Mouse (Mus musculus): ENCODE measurements around the gene Wdfy3. TPM values are rescaled to one million over a fixed set of nuclear protein-coding genes. Genes with fewer than 3 reads are reported as not detected.

Wdfy3 gene
- polyA plus RNA-seq, 1 experiment from 2014 or later, result 20.1 TPM

GRCm38 (mm10) chr5:101825111-101825911 is 244.4 kb downstream of the Wdfy3 start:
- no peak overlapping the region for H3K4me3 ChIP-seq (ENCODE audit: low read length)
- H3K27me3 ChIP-seq (ENCODE audit: insufficient read depth, low read length), result no peaks in the 10 kb centered on the region
- H3K4me1 ChIP-seq (ENCODE audit: insufficient read depth, low read length), result peaks cover 29% of the 10 kb centered on the region
- no peak for ATAC-seq (ENCODE audit: low FRiP score, low TSS enrichment)
- H3K9ac ChIP-seq (replicated peaks; ENCODE audit: low read length), result no peak overlapping the region
- WGBS, result 46% methylated on average over 13 of the region's 13 CpGs
- no peak overlapping the region for H3K4me2 ChIP-seq (replicated peaks; ENCODE audit: low read depth, low read length)
- H3K36me3 ChIP-seq (ENCODE audit: insufficient read depth, low read length), result no peaks in the 10 kb centered on the region
- H3K9me3 ChIP-seq (ENCODE audit: low read length), result no peaks in the 10 kb centered on the region
- H3K27ac ChIP-seq (ENCODE audit: low read length), result 0 out of 2 replicates have a peak overlapping the region, but pooled peaks have one; percentile 45

- ATAC-seq (ENCODE audit: low FRiP score, low TSS enrichment), result no peak
- Histone ChIP-seq H3K27ac (ENCODE audit: low read length) (peak overlapping the region; percentile 91), H3K27me3 (ENCODE audit: insufficient read depth, low read length) (no peaks in the 10 kb centered on the region), H3K9me3 (ENCODE audit: low read length) (no peaks in the 10 kb centered on the region), H3K4me2 (replicated peaks; ENCODE audit: low read depth, low read length) (no peak overlapping the region), H3K4me3 (ENCODE audit: low read length) (no peak overlapping the region), H3K9ac (replicated peaks; ENCODE audit: low read length) (no peak overlapping the region), H3K36me3 (ENCODE audit: insufficient read depth, low read length) (no peaks in the 10 kb centered on the region), H3K4me1 (ENCODE audit: insufficient read depth, low read length) (peaks cover 41% of the 10 kb centered on the region)
- WGBS, result 41% methylated on average over 6 of the region's 6 CpGs
Measured at GRCm38 (mm10) chr5:101822311-101822670, 247.4 kb downstream of the Wdfy3 start.

- Histone ChIP-seq H3K9me3 (ENCODE audit: low read length) (no peaks in the 10 kb centered on the region), H3K9ac (replicated peaks; ENCODE audit: low read length) (no peak overlapping the region), H3K27me3 (ENCODE audit: insufficient read depth, low read length) (no peaks in the 10 kb centered on the region), H3K4me3 (ENCODE audit: low read length) (no peak overlapping the region), H3K36me3 (ENCODE audit: insufficient read depth, low read length) (no peaks in the 10 kb centered on the region), H3K4me2 (replicated peaks; ENCODE audit: low read depth, low read length) (no peak overlapping the region), H3K4me1 (ENCODE audit: insufficient read depth, low read length) (peaks cover 40% of the 10 kb centered on the region), H3K27ac (ENCODE audit: low read length) (peak overlapping the region; percentile 91)
- WGBS, result 53% methylated on average over 17 of the region's 17 CpGs
- peak; percentile 85 for ATAC-seq (ENCODE audit: low FRiP score, low TSS enrichment)
Measured at GRCm38 (mm10) chr5:101821491-101822310, 248.0 kb downstream of the Wdfy3 start.

- Histone ChIP-seq H3K27ac (ENCODE audit: low read length) (peak overlapping the region; percentile 91), H3K4me1 (ENCODE audit: insufficient read depth, low read length) (peaks cover 46% of the 10 kb centered on the region), H3K36me3 (ENCODE audit: insufficient read depth, low read length) (no peaks in the 10 kb centered on the region), H3K27me3 (ENCODE audit: insufficient read depth, low read length) (no peaks in the 10 kb centered on the region), H3K4me3 (ENCODE audit: low read length) (no peak overlapping the region), H3K9me3 (ENCODE audit: low read length) (no peaks in the 10 kb centered on the region), H3K9ac (replicated peaks; ENCODE audit: low read length) (no peak overlapping the region), H3K4me2 (replicated peaks; ENCODE audit: low read depth, low read length) (no peak overlapping the region)
- WGBS, result 50% methylated on average over 8 of the region's 8 CpGs
- peak; percentile 37 for ATAC-seq (ENCODE audit: low FRiP score, low TSS enrichment)
Measured at GRCm38 (mm10) chr5:101821052-101821451, 248.7 kb downstream of the Wdfy3 start.

GRCm38 (mm10) chr5:101819844-101820243 is 249.9 kb downstream of the Wdfy3 start:
- Histone ChIP-seq H3K9ac (replicated peaks; ENCODE audit: low read length) (0 out of 2 replicates have a peak overlapping the region, but pooled peaks have one; percentile 13), H3K4me3 (ENCODE audit: low read length) (no peak overlapping the region), H3K27ac (ENCODE audit: low read length) (peak overlapping the region; percentile 91), H3K4me2 (replicated peaks; ENCODE audit: low read depth, low read length) (no peak overlapping the region), H3K4me1 (ENCODE audit: insufficient read depth, low read length) (peaks cover 47% of the 10 kb centered on the region), H3K27me3 (ENCODE audit: insufficient read depth, low read length) (no peaks in the 10 kb centered on the region), H3K36me3 (ENCODE audit: insufficient read depth, low read length) (no peaks in the 10 kb centered on the region), H3K9me3 (ENCODE audit: low read length) (no peaks in the 10 kb centered on the region)
- ATAC-seq (ENCODE audit: low FRiP score, low TSS enrichment), result peak; percentile 25; the same call in 1 of the 2 replicates
- 11% methylated on average over 7 of the region's 7 CpGs for WGBS

- no peak for ATAC-seq (ENCODE audit: low FRiP score, low TSS enrichment)
- no peak overlapping the region for H3K9ac ChIP-seq (replicated peaks; ENCODE audit: low read length)
- peaks cover 47% of the 10 kb centered on the region for H3K4me1 ChIP-seq (ENCODE audit: insufficient read depth, low read length)
- H3K36me3 ChIP-seq (ENCODE audit: insufficient read depth, low read length), result no peaks in the 10 kb centered on the region
- no peaks in the 10 kb centered on the region for H3K27me3 ChIP-seq (ENCODE audit: insufficient read depth, low read length)
- no peaks in the 10 kb centered on the region for H3K9me3 ChIP-seq (ENCODE audit: low read length)
- H3K4me2 ChIP-seq (replicated peaks; ENCODE audit: low read depth, low read length), result no peak overlapping the region
- no peak overlapping the region for H3K27ac ChIP-seq (ENCODE audit: low read length)
- no peak overlapping the region for H3K4me3 ChIP-seq (ENCODE audit: low read length)
- 25% methylated on average over 10 of the region's 10 CpGs for WGBS
Measured at GRCm38 (mm10) chr5:101819216-101819615, 250.5 kb downstream of the Wdfy3 start.

- Histone ChIP-seq H3K4me1 (ENCODE audit: insufficient read depth, low read length) (peaks cover 38% of the 10 kb centered on the region), H3K27ac (ENCODE audit: low read length) (peak overlapping the region; percentile 53), H3K4me2 (replicated peaks; ENCODE audit: low read depth, low read length) (no peak overlapping the region), H3K36me3 (ENCODE audit: insufficient read depth, low read length) (no peaks in the 10 kb centered on the region), H3K9ac (replicated peaks; ENCODE audit: low read length) (no peak overlapping the region), H3K9me3 (ENCODE audit: low read length) (no peaks in the 10 kb centered on the region), H3K4me3 (ENCODE audit: low read length) (no peak overlapping the region), H3K27me3 (ENCODE audit: insufficient read depth, low read length) (no peaks in the 10 kb centered on the region)
- ATAC-seq (ENCODE audit: low FRiP score, low TSS enrichment), result peak; percentile 88
- 32% methylated on average over 7 of the region's 7 CpGs for WGBS
Measured at GRCm38 (mm10) chr5:101816822-101817221, 252.9 kb downstream of the Wdfy3 start.

- H3K9ac ChIP-seq (replicated peaks; ENCODE audit: low read length), result no peak overlapping the region
- WGBS, result 90% methylated on average over 6 of the region's 6 CpGs
- H3K36me3 ChIP-seq (ENCODE audit: insufficient read depth, low read length), result no peaks in the 10 kb centered on the region
- no peak for ATAC-seq (ENCODE audit: low FRiP score, low TSS enrichment)
- H3K4me2 ChIP-seq (replicated peaks; ENCODE audit: low read depth, low read length), result no peak overlapping the region
- no peak overlapping the region for H3K27ac ChIP-seq (ENCODE audit: low read length)
- peaks cover 15% of the 10 kb centered on the region for H3K4me1 ChIP-seq (ENCODE audit: insufficient read depth, low read length)
- H3K4me3 ChIP-seq (ENCODE audit: low read length), result no peak overlapping the region
- H3K27me3 ChIP-seq (ENCODE audit: insufficient read depth, low read length), result no peaks in the 10 kb centered on the region
- H3K9me3 ChIP-seq (ENCODE audit: low read length), result no peaks in the 10 kb centered on the region
Measured at GRCm38 (mm10) chr5:101811296-101812169, 258.2 kb downstream of the Wdfy3 start.

GRCm38 (mm10) chr5:101802358-101803022 is 267.2 kb downstream of the Wdfy3 start:
- ATAC-seq (ENCODE audit: low FRiP score, low TSS enrichment), result no peak
- Histone ChIP-seq H3K36me3 (ENCODE audit: insufficient read depth, low read length) (0 out of 2 replicates have a peak, but pooled peaks cover 4% of the 10 kb centered on the region), H3K4me1 (ENCODE audit: insufficient read depth, low read length) (no peaks in the 10 kb centered on the region), H3K9me3 (ENCODE audit: low read length) (peaks cover 4% of the 10 kb centered on the region; the same call in 1 of the 2 replicates), H3K27ac (ENCODE audit: low read length) (no peak overlapping the region), H3K9ac (replicated peaks; ENCODE audit: low read length) (no peak overlapping the region), H3K4me2 (replicated peaks; ENCODE audit: low read depth, low read length) (no peak overlapping the region), H3K27me3 (ENCODE audit: insufficient read depth, low read length) (no peaks in the 10 kb centered on the region), H3K4me3 (ENCODE audit: low read length) (no peak overlapping the region)
- WGBS, result 51% methylated on average over 9 of the region's 9 CpGs
